Mouse (Mus musculus): ENCODE data around the gene Bbs10. TPM values are rescaled to one million over a fixed set of nuclear protein-coding genes. Genes with fewer than 3 reads are reported as not detected.

Bbs10 gene
- 2.0 and 3.1 TPM in 2 replicates for total RNA-seq (2014; fragmentation: Nextera tagmentation)
- 4.8 and 6.3 TPM in 2 replicates for total RNA-seq (2017)

- ATAC-seq (replicated peaks; ENCODE audit: low FRiP score, low TSS enrichment, poor library complexity, severe bottlenecking): peak; percentile 99
These were observed at the start of gene Bbs10 for GRCm38 (mm10) chr10:111298140-111299098. Gene Bbs10 (plus strand): TSS chr10:111298679.

GRCm38 (mm10) chr10:111250192-111250591, 48.3 kb upstream of the Bbs10 start:
- ATAC-seq (replicated peaks; ENCODE audit: low FRiP score, low TSS enrichment, poor library complexity, severe bottlenecking): peak; percentile 62

GRCm38 (mm10) chr10:111251666-111252065, 46.8 kb upstream of the Bbs10 start:
- no peak for ATAC-seq (replicated peaks; ENCODE audit: low FRiP score, low TSS enrichment, poor library complexity, severe bottlenecking)

- ATAC-seq (replicated peaks; ENCODE audit: low FRiP score, low TSS enrichment, poor library complexity, severe bottlenecking): no peak
These were observed 43.3 kb upstream of the Bbs10 start for GRCm38 (mm10) chr10:111255228-111255627.

- no peak for ATAC-seq (replicated peaks; ENCODE audit: low FRiP score, low TSS enrichment, poor library complexity, severe bottlenecking)
These were observed 42.3 kb upstream of the Bbs10 start for GRCm38 (mm10) chr10:111256156-111256555.

- no peak for ATAC-seq (replicated peaks; ENCODE audit: low FRiP score, low TSS enrichment, poor library complexity, severe bottlenecking)
These were observed 41.1 kb upstream of the Bbs10 start for GRCm38 (mm10) chr10:111257358-111257757.

GRCm38 (mm10) chr10:111258256-111258655, 40.2 kb upstream of the Bbs10 start:
- no peak for ATAC-seq (replicated peaks; ENCODE audit: low FRiP score, low TSS enrichment, poor library complexity, severe bottlenecking)

- ATAC-seq (replicated peaks; ENCODE audit: low FRiP score, low TSS enrichment, poor library complexity, severe bottlenecking): no peak
These were observed 26.8 kb upstream of the Bbs10 start for GRCm38 (mm10) chr10:111271687-111272086.

- no peak for ATAC-seq (replicated peaks; ENCODE audit: low FRiP score, low TSS enrichment, poor library complexity, severe bottlenecking)
These were observed 25.6 kb upstream of the Bbs10 start for GRCm38 (mm10) chr10:111272905-111273304.

GRCm38 (mm10) chr10:111273463-111274088, 24.9 kb upstream of the Bbs10 start:
- no peak for ATAC-seq (replicated peaks; ENCODE audit: low FRiP score, low TSS enrichment, poor library complexity, severe bottlenecking)

- ATAC-seq (replicated peaks; ENCODE audit: low FRiP score, low TSS enrichment, poor library complexity, severe bottlenecking): no peak
These were observed 22.7 kb upstream of the Bbs10 start for GRCm38 (mm10) chr10:111275822-111276221.

GRCm38 (mm10) chr10:111297631-111298030, 848 bp upstream of the Bbs10 start:
- no peak for ATAC-seq (replicated peaks; ENCODE audit: low FRiP score, low TSS enrichment, poor library complexity, severe bottlenecking)

GRCm38 (mm10) chr10:111299591-111299990, 1.1 kb downstream of the Bbs10 start:
- no peak for ATAC-seq (replicated peaks; ENCODE audit: low FRiP score, low TSS enrichment, poor library complexity, severe bottlenecking)

- ATAC-seq (replicated peaks; ENCODE audit: low FRiP score, low TSS enrichment, poor library complexity, severe bottlenecking): no peak
These were observed 2.6 kb downstream of the Bbs10 start for GRCm38 (mm10) chr10:111301041-111301440.

- ATAC-seq (replicated peaks; ENCODE audit: low FRiP score, low TSS enrichment, poor library complexity, severe bottlenecking): no peak
These were observed 4.0 kb downstream of the Bbs10 start for GRCm38 (mm10) chr10:111302486-111302885.

- no peak for ATAC-seq (replicated peaks; ENCODE audit: low FRiP score, low TSS enrichment, poor library complexity, severe bottlenecking)
These were observed 10.5 kb downstream of the Bbs10 start for GRCm38 (mm10) chr10:111308850-111309501.

- ATAC-seq (replicated peaks; ENCODE audit: low FRiP score, low TSS enrichment, poor library complexity, severe bottlenecking): no peak
These were observed 14.8 kb downstream of the Bbs10 start for GRCm38 (mm10) chr10:111313282-111313681.

GRCm38 (mm10) chr10:111314636-111315395, 16.3 kb downstream of the Bbs10 start:
- ATAC-seq (replicated peaks; ENCODE audit: low FRiP score, low TSS enrichment, poor library complexity, severe bottlenecking): no peak

GRCm38 (mm10) chr10:111315940-111316339, 17.5 kb downstream of the Bbs10 start:
- no peak for ATAC-seq (replicated peaks; ENCODE audit: low FRiP score, low TSS enrichment, poor library complexity, severe bottlenecking)
